ENCODE assay signal across 17 mouse cellular contexts in genomic region chr2:129525644-129526043, GRCm38 (mm10). TPM values are rescaled to one million over a fixed set of nuclear protein-coding genes. Genes with fewer than 3 reads are reported as not detected.
"Had no signal": no experiment of that assay in that cellular context is flagged by ENCODE, and none has a peak within 500 bp of the region (broad histone marks: within the 10 kb centered on the region; RNA-seq: fewer than 3 reads in every experiment).

No protein-coding gene starts in this region.

- H3K9me3 ChIP-seq: limb, embryonic 12.5 days; midbrain, embryonic 15.5 days; neural tube, embryonic 13.5 days had no signal

- H3K27ac ChIP-seq: kidney, embryonic 15.5 days; limb, embryonic 12.5 days; macrophage; midbrain, embryonic 15.5 days; neural tube, embryonic 13.5 days had no signal

- H3K4me1 ChIP-seq: midbrain, embryonic 15.5 days had no signal

- H3K27me3 ChIP-seq: kidney, embryonic 15.5 days; midbrain, embryonic 15.5 days had no signal

- H3K9ac ChIP-seq: kidney, embryonic 15.5 days; limb, embryonic 12.5 days; lung, embryonic 14.5 days; midbrain, embryonic 15.5 days; neural tube, embryonic 13.5 days had no signal

- ATAC-seq: intestine, embryonic 16.5 days; midbrain, embryonic 15.5 days had no signal

- H3K36me3 ChIP-seq: kidney, embryonic 15.5 days; limb, embryonic 12.5 days; midbrain, embryonic 15.5 days; neural tube, embryonic 13.5 days had no signal

- DNase-seq: kidney, adult 2 months; kidney, postnatal 14 days; lung, embryonic 14.5 days; lung, postnatal 10 days; right cerebral cortex, adult 18-20 months; right cerebral cortex, postnatal 25 days; thymus, postnatal 4 days had no signal

- H3K4me3 ChIP-seq: kidney, embryonic 15.5 days; limb, embryonic 12.5 days; midbrain, embryonic 15.5 days; neural tube, embryonic 13.5 days had no signal

- H3K4me2 ChIP-seq: kidney, embryonic 15.5 days; limb, embryonic 12.5 days; lung, embryonic 14.5 days; midbrain, embryonic 15.5 days; neural tube, embryonic 13.5 days had no signal

RNA-seq across cellular contexts. Expression of gene F830045P16Rik, which starts 10.8 kb away (rescaled TPM):
- total RNA-seq: liver, adult 2 months had no signal
- polyA plus RNA-seq: intestine, embryonic 16.5 days; kidney, adult 2 months; large intestine, adult 2 months; limb, embryonic 12.5 days; liver, adult 2 months; lung, embryonic 14.5 days; midbrain, embryonic 15.5 days; neural tube, embryonic 13.5 days; small intestine, adult 2 months; stomach, embryonic 16.5 days had no signal
